Mouse (Mus musculus): Measurements from ENCODE around the gene Olfr181. TPM values are rescaled to one million over a fixed set of nuclear protein-coding genes. Genes with fewer than 3 reads are reported as not detected.

Gene Olfr181
- polyA plus RNA-seq (2015; fragmentation: Nextera tagmentation; extraction: Ambion mirVana) = not detected in 2 replicates

DNA sequence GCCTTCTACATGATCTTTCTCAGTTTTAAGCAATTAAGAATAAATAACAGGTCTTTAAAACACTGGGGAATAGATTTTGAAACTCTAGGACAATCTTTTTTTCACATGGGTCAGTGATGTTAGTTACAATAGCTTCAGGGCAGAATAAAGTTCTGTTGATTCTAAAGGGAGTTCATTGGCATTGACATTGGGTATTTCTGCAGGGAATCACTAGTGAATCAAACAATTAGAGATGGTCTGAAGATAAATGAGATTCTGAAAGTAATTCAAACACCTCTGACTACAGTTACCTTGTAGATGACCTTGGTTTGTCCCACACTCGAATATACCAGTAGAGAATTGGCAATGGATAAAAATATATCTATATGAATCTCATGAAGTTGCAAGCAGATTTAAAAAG lies at the start of gene Olfr181:
Olfr181 (minus strand) TSS at position 101 of the 400 bp plus-strand sequence.
- Histone ChIP-seq H3K27me3 (replicated peaks; ENCODE audit: control insufficient read depth, insufficient read depth, low read length) (no peaks in the 10 kb centered on the region), H3K9ac (replicated peaks; ENCODE audit: low read depth, low read length) (no peak within 1 kb of the TSS), H3K4me3 (replicated peaks; ENCODE audit: low read length) (no peak within 1 kb of the TSS), H3K9me3 (ENCODE audit: control insufficient read depth, low read length) (no peaks in the 10 kb centered on the region), H3K27ac (ENCODE audit: low read length) (no peak within 1 kb of the TSS), H3K36me3 (ENCODE audit: control insufficient read depth, insufficient read depth) (no peaks in the 10 kb centered on the region), H3K4me2 (ENCODE audit: low read length) (no peak within 1 kb of the TSS), H3K4me1 (replicated peaks; ENCODE audit: control insufficient read depth, insufficient read depth, low read length) (no peaks in the 10 kb centered on the region)
- 53% methylated on average over 1 of the region's 1 CpGs for WGBS
- ATAC-seq = no peak

DNA sequence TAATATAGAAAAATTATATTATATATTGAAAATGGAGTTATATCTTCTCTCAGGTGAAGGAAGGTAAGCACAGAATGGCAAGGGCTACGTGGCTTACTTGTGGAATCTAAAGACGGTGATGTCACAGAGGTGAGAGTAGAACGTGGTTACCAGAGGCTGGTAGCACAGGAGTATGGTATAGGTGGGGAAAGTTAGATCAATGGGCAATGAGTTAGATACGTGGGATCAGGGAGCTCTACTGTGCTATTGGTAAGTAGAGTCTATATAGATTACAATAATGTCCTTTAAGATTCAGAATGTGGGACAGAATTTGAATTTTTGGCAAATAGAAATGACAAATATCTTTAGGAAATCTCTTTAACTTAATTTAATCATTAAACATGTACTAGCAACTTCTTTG lies 737 bp upstream of the Olfr181 start, which contains the start of gene Olfr180:
Olfr180 (minus strand) TSS at position 101 of the 400 bp plus-strand sequence.
- H3K36me3 ChIP-seq (ENCODE audit: control insufficient read depth, insufficient read depth) = no peaks in the 10 kb centered on the region
- H3K27me3 ChIP-seq (replicated peaks; ENCODE audit: control insufficient read depth, insufficient read depth, low read length) = no peaks in the 10 kb centered on the region
- H3K4me3 ChIP-seq (replicated peaks; ENCODE audit: low read length) = no peak within 1 kb of the TSS
- H3K27ac ChIP-seq (ENCODE audit: low read length) = no peak within 1 kb of the TSS
- no peak within 1 kb of the TSS for H3K4me2 ChIP-seq (ENCODE audit: low read length)
- H3K9me3 ChIP-seq (ENCODE audit: control insufficient read depth, low read length) = no peaks in the 10 kb centered on the region
- no peaks in the 10 kb centered on the region for H3K4me1 ChIP-seq (replicated peaks; ENCODE audit: control insufficient read depth, insufficient read depth, low read length)
- no peak for ATAC-seq
- no peak within 1 kb of the TSS for H3K9ac ChIP-seq (replicated peaks; ENCODE audit: low read depth, low read length)
- WGBS = 84% methylated on average over 4 of the region's 4 CpGs

DNA sequence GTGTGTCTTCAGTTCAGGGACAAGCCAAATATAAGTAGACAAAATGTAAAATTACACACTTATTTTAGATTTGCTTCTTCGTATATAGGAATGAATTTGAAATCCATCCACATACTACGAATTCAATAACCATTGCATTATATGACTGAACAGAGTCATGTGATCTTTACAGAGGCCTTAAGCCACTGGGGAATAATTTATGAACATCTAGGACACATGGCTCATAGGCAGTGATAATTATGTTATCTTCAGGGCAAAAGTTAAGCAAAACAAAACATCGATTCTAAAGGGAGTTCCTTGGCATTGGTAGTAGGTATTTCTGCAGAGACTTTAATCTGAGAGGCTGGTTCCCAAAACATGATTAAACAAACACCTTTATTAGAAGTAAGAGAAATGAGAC lies 36.6 kb downstream of the Olfr181 start, which contains the start of gene Olfr178:
Olfr178 (minus strand) TSS at position 101 of the 400 bp plus-strand sequence.
- WGBS = 96% methylated on average over 3 of the region's 3 CpGs
- H3K27ac ChIP-seq (ENCODE audit: low read length) = no peak within 1 kb of the TSS
- H3K4me1 ChIP-seq (replicated peaks; ENCODE audit: control insufficient read depth, insufficient read depth, low read length) = no peaks in the 10 kb centered on the region
- no peaks in the 10 kb centered on the region for H3K27me3 ChIP-seq (replicated peaks; ENCODE audit: control insufficient read depth, insufficient read depth, low read length)
- no peak within 1 kb of the TSS for H3K9ac ChIP-seq (replicated peaks; ENCODE audit: low read depth, low read length)
- no peak for ATAC-seq
- no peaks in the 10 kb centered on the region for H3K9me3 ChIP-seq (ENCODE audit: control insufficient read depth, low read length)
- H3K4me3 ChIP-seq (replicated peaks; ENCODE audit: low read length) = no peak within 1 kb of the TSS
- H3K36me3 ChIP-seq (ENCODE audit: control insufficient read depth, insufficient read depth) = no peaks in the 10 kb centered on the region
- H3K4me2 ChIP-seq (ENCODE audit: low read length) = no peak within 1 kb of the TSS

DNA sequence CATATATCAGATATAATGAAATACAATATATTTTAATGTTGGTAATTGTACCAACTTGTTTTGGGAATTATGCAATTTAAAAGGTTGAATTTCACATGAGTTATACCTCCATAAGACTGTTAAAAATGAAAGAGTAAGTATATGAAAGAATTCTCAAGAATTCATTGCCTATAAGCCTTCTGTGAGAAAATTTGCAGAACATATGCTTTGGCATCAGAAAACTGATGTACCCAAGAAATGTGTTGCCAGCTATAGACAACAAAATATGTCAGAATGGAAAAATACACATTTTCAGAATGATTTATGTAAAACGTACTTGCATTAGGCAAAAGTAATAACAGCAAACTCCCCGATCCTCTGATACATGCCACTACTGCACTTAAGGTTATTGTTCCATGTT lies 44.1 kb downstream of the Olfr181 start:
- H3K4me1 ChIP-seq (replicated peaks; ENCODE audit: control insufficient read depth, insufficient read depth, low read length) = no peaks in the 10 kb centered on the region
- no peak for ATAC-seq
- H3K9me3 ChIP-seq (ENCODE audit: control insufficient read depth, low read length) = no peaks in the 10 kb centered on the region
- no peaks in the 10 kb centered on the region for H3K36me3 ChIP-seq (ENCODE audit: control insufficient read depth, insufficient read depth)
- H3K9ac ChIP-seq (replicated peaks; ENCODE audit: low read depth, low read length) = no peak overlapping the region
- H3K27ac ChIP-seq (ENCODE audit: low read length) = no peak overlapping the region
- 85% methylated on average over 2 of the region's 2 CpGs for WGBS
- no peak overlapping the region for H3K4me3 ChIP-seq (replicated peaks; ENCODE audit: low read length)
- H3K27me3 ChIP-seq (replicated peaks; ENCODE audit: control insufficient read depth, insufficient read depth, low read length) = no peaks in the 10 kb centered on the region
- H3K4me2 ChIP-seq (ENCODE audit: low read length) = no peak overlapping the region

Other genes with a start within 250 kb of the Olfr181 start
- gene Gpr15, start 209.7 kb downstream of the Olfr181 start, polyA plus RNA-seq (2015; fragmentation: Nextera tagmentation; extraction: Ambion mirVana) = not detected in 2 replicates
- gene Cldnd1, start 200.8 kb downstream of the Olfr181 start, polyA plus RNA-seq (2015; fragmentation: Nextera tagmentation; extraction: Ambion mirVana) = 118 and 119 TPM in 2 replicates
- gene Olfr172, start 165.6 kb downstream of the Olfr181 start, polyA plus RNA-seq (2015; fragmentation: Nextera tagmentation; extraction: Ambion mirVana) = not detected in 2 replicates
- gene Olfr173, start 128.5 kb downstream of the Olfr181 start, polyA plus RNA-seq (2015; fragmentation: Nextera tagmentation; extraction: Ambion mirVana) = not detected in 2 replicates
- gene Olfr175-ps1, start 102.0 kb downstream of the Olfr181 start, polyA plus RNA-seq (2015; fragmentation: Nextera tagmentation; extraction: Ambion mirVana) = not detected in 2 replicates
- not detected in 2 replicates for gene Olfr177, start 54.0 kb downstream of the Olfr181 start, polyA plus RNA-seq (2015; fragmentation: Nextera tagmentation; extraction: Ambion mirVana)
- not detected in 2 replicates for gene Olfr178, start 36.7 kb downstream of the Olfr181 start, polyA plus RNA-seq (2015; fragmentation: Nextera tagmentation; extraction: Ambion mirVana)
- gene Olfr180, start 637 bp upstream of the Olfr181 start, polyA plus RNA-seq (2015; fragmentation: Nextera tagmentation; extraction: Ambion mirVana) = not detected in 2 replicates
- not detected in 2 replicates for gene Olfr183, start 66.6 kb upstream of the Olfr181 start, polyA plus RNA-seq (2015; fragmentation: Nextera tagmentation; extraction: Ambion mirVana)
- not detected in 2 replicates for gene Olfr186, start 101.5 kb upstream of the Olfr181 start, polyA plus RNA-seq (2015; fragmentation: Nextera tagmentation; extraction: Ambion mirVana)
- not detected in 2 replicates for gene Olfr187, start 111.0 kb upstream of the Olfr181 start, polyA plus RNA-seq (2015; fragmentation: Nextera tagmentation; extraction: Ambion mirVana)
- not detected in 2 replicates for gene Olfr190, start 149.2 kb upstream of the Olfr181 start, polyA plus RNA-seq (2015; fragmentation: Nextera tagmentation; extraction: Ambion mirVana)
- gene Olfr191, start 161.1 kb upstream of the Olfr181 start, polyA plus RNA-seq (2015; fragmentation: Nextera tagmentation; extraction: Ambion mirVana) = not detected in 2 replicates
- not detected in 2 replicates for gene Olfr193, start 183.1 kb upstream of the Olfr181 start, polyA plus RNA-seq (2015; fragmentation: Nextera tagmentation; extraction: Ambion mirVana)
- not detected in 2 replicates for gene Olfr194, start 192.3 kb upstream of the Olfr181 start, polyA plus RNA-seq (2015; fragmentation: Nextera tagmentation; extraction: Ambion mirVana)
- not detected in 2 replicates for gene Olfr195, start 218.3 kb upstream of the Olfr181 start, polyA plus RNA-seq (2015; fragmentation: Nextera tagmentation; extraction: Ambion mirVana)
- gene Olfr196, start 241.7 kb upstream of the Olfr181 start, polyA plus RNA-seq (2015; fragmentation: Nextera tagmentation; extraction: Ambion mirVana) = not detected in 2 replicates